Mouse (Mus musculus): ENCODE measurements at regions not wholly inside any gene's neighbourhood (a gene's known extent, or its start where the extent isn't known, plus 50 kb on each side); places are given as distances from the start of the nearest gene placed in this dataset.

DNA sequence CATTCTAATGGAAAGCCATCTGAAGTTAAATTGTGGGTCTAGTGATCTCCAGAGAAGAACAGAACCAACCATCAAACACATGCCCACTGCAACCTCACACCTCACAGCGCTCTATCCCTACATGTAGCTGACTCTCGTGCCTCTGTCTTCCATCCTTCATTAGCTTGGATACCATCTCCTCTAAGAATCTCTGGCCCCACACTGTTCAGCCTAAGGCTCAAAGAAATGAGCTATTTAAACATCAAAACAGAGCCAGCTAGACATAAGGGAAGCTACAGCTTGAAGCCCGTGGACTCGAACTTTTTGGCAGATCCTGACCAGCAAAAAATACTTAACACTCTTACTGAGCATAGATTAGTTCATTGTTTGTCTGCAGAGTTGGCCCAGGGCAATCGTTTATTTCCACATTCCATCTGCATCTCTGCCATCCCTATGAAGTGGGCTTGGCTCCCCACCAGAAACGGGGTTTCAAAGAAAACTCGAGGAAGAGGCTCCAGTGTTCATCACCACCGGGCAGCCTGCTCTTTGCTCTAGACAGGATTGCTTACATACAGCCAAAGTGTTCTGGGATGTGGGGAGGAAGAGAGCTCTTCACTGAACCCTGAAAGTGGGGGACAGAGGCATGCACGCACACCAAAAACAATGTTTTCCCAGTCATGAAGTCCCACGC lies 92.4 kb upstream of the Rab3gap2 start:
- TF ChIP-seq POLR2A (IDR thresholded peaks at IDR 0.05; ENCODE audit: control insufficient read depth, low read depth, low read length) (no peak), CTCF (IDR thresholded peaks at IDR 0.05; ENCODE audit: control insufficient read depth, insufficient read depth, insufficient replicate concordance, low read depth, low read length) (no peak)

Measured in testis, adult 2 months (tissue).